Mouse (Mus musculus) mouse trophoblast stem cell (cell line): Measurements from ENCODE around the gene Wwox.

Experiments
- in situ Hi-C, 2 experiments: fragments of 300-500 bp; cut with MseI, MboI; formaldehyde crosslinking; loops; 2 replicates in 1 of 2; 3 replicates in 1 of 2; pipeline ENCODE4 v1.15.1; 2025

Wwox gene

GRCm38 (mm10) chr8:115156142-115156541 lies 716.7 kb downstream of the Wwox start:
- in situ Hi-C loops, result no loop called here

- in situ Hi-C loops, result no loop called here
Measured at GRCm38 (mm10) chr8:115157977-115158720, 718.7 kb downstream of the Wwox start.

GRCm38 (mm10) chr8:115158721-115159111 lies 719.3 kb downstream of the Wwox start:
- in situ Hi-C loops, result no loop called here

GRCm38 (mm10) chr8:115159208-115159607 lies 719.8 kb downstream of the Wwox start:
- in situ Hi-C loops, result no loop called here

- in situ Hi-C loops, result no loop called here
Measured at GRCm38 (mm10) chr8:115159711-115160374, 720.4 kb downstream of the Wwox start.

GRCm38 (mm10) chr8:115160407-115160806 lies 721.0 kb downstream of the Wwox start:
- in situ Hi-C loops, result no loop called here

GRCm38 (mm10) chr8:115161520-115161919 lies 722.1 kb downstream of the Wwox start:
- in situ Hi-C loops, result no loop called here

- in situ Hi-C loops, result no loop called here
Measured at GRCm38 (mm10) chr8:115164872-115165271, 725.4 kb downstream of the Wwox start.

GRCm38 (mm10) chr8:115173634-115174081 lies 734.2 kb downstream of the Wwox start:
- in situ Hi-C loops, result no loop called here

- in situ Hi-C loops, result no loop called here
Measured at GRCm38 (mm10) chr8:115185431-115185964, 746.0 kb downstream of the Wwox start.

- in situ Hi-C loops, result no loop called here
Measured at GRCm38 (mm10) chr8:115186121-115186811, 746.8 kb downstream of the Wwox start.

GRCm38 (mm10) chr8:115186882-115187281 lies 747.4 kb downstream of the Wwox start:
- in situ Hi-C loops, result no loop called here

GRCm38 (mm10) chr8:115188446-115188845 lies 749.0 kb downstream of the Wwox start:
- in situ Hi-C loops, result no loop called here

GRCm38 (mm10) chr8:115189836-115190235 lies 750.4 kb downstream of the Wwox start:
- in situ Hi-C loops, result no loop called here

GRCm38 (mm10) chr8:115193767-115194166 lies 754.3 kb downstream of the Wwox start:
- in situ Hi-C loops, result no loop called here

- in situ Hi-C loops, result no loop called here
Measured at GRCm38 (mm10) chr8:115195334-115195733, 755.9 kb downstream of the Wwox start.

GRCm38 (mm10) chr8:115196859-115197258 lies 757.4 kb downstream of the Wwox start:
- in situ Hi-C loops, result no loop called here

GRCm38 (mm10) chr8:115199204-115199603 lies 759.7 kb downstream of the Wwox start:
- in situ Hi-C loops, result no loop called here

- in situ Hi-C loops, result no loop called here
Measured at GRCm38 (mm10) chr8:115199616-115200150, 760.2 kb downstream of the Wwox start.

- in situ Hi-C loops, result no loop called here
Measured at GRCm38 (mm10) chr8:115201726-115202125, 762.3 kb downstream of the Wwox start.

GRCm38 (mm10) chr8:115207480-115207879 lies 768.0 kb downstream of the Wwox start:
- in situ Hi-C loops, result no loop called here
